Mouse (Mus musculus) lung, postnatal 36 days (tissue): ENCODE results near the gene Yju2.

Source experiments
- DNase-seq: peaks from one replicate; pipeline ENCODE4 v3.0.0; 2022; ENCODE audit warnings: mixed read lengths

The Yju2 gene

DNA sequence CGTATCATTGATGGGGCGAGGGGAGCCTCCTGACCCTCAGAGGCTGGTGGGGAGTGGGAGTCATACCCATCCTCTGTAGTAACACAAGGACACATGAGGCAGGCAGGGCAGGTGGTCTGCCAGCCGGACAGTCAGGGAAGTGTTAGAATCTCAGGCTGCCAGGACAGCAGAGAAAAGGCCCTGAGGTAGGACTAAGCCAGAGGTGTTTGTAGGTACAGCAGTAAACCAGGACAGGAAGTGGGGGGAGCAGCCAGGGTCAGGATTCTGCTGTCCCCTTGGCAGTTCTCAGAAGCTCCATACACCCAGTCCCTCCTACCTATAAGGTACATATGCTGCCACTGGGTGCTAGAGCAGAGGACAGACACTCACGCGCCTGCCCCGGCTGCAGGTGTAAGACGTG, 2.7 kb downstream of the Yju2 start:
- DNase-seq, result no peak

DNA sequence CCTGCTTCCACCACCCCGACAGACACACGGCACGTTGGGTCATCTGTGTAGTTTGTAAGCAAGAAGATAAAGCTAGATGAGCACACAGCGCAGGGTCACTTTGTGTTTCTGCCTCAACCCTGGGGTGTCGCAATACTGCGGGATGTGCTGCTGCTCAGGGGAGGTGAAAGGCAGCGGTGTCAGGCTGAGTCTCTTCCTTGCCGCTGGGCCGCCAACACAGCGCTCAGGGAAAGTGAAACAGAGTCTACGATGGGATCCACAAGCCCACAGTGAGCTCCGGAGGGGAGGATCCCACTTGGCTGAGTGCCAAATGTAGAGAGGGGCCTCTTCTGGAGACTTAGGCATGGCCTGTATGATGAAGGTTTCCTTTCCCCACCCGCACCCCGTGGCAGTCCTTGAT, 4.3 kb downstream of the Yju2 start:
- DNase-seq, result peak; percentile 32

DNA sequence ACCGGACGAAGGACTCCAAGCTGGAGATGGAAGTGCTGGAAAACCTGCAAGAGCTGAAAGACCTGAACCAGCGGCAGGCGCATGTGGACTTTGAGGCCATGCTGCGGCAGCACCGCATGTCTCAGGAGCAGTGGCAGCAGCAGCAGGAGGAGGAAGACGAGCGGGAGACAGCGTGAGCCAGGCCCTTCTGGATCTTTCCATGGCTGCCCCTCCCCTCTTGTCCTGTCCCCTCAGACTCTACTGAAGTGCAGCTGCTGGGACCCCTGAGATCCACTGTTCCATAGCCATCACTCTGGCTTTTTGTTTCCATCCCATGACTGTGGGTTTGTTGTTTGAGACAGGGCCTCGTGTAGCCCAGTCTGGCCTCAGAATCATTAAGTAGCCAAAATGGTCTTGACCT, 5.6 kb downstream of the Yju2 start:
- DNase-seq, result no peak

DNA sequence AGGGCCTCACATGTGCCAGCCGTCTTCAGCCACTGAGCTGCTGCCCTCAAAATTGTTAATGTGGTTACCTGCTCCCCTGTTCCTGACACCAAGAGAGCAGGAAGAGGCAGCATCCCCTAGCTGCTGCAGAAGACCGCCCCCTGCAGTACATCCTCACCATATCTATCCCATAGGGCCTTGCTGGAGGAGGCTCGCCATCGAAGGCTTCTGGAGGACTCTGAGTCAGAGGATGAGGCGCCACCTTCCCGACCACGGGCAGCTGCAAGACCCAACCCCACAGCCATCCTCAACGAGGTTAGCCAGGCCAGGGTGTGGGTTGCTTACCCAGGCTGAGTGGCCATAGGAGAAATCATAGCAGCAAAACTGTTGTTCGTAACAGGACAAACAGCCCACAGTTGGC, 6.1 kb downstream of the Yju2 start:
- no peak for DNase-seq

DNA sequence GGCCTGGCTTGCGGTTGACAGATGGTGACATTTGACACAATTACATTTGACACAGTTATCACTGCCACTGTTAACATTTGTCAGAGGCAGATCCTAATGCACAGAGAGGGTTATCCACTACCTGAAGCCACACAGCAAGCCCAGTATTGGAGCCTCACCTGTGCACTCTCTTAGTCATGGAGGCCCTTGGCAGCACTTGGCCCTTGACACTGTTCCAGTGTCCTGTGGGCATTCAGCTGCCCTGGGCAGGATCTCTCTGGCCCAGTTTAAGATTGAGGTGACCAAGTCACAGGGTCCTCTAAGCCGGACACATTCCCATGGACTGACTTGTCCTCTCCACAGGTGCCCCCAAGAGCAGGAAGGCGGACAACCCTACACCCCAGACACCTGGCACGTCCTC, 8.3 kb downstream of the Yju2 start:
- DNase-seq, result no peak

DNA sequence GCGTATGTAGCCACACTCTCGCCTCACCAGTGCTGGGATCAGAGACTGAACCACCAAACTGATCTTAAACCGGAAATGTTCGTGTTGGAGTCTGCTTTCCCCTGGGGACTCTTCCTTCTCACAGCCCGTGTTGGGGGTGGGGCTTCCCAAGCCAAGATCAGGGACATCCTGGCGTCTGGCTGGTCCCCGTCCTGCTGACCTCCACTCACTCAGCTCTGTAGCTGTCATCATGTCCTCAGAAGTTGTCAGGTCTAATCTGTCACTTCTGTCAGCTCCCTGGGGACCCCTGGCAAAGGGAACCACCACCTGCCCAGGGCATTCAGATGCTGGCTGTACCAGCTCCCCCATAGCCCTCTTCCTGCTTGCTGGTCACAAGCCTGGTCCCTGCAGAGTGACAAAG, 9.3 kb downstream of the Yju2 start:
- DNase-seq, result no peak

DNA sequence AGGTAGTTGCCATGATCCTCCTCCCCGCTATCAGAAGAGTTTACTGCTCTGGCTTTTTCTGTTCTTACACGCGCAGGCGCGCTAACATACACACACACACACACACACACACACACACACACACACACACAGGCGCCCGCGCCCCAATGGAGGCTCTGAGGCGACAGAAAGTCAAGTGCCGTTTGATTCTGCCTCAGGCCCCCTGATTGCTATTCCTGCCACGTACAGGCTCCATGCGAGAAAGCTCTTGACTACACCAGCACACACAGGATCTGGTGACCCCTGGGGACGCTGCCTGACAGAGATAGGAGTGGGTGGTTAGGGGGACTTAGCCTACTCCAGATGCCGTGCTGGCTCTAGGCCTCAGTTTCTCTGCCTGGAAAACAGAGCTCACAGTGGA, 10.7 kb downstream of the Yju2 start:
- DNase-seq, result no peak

DNA sequence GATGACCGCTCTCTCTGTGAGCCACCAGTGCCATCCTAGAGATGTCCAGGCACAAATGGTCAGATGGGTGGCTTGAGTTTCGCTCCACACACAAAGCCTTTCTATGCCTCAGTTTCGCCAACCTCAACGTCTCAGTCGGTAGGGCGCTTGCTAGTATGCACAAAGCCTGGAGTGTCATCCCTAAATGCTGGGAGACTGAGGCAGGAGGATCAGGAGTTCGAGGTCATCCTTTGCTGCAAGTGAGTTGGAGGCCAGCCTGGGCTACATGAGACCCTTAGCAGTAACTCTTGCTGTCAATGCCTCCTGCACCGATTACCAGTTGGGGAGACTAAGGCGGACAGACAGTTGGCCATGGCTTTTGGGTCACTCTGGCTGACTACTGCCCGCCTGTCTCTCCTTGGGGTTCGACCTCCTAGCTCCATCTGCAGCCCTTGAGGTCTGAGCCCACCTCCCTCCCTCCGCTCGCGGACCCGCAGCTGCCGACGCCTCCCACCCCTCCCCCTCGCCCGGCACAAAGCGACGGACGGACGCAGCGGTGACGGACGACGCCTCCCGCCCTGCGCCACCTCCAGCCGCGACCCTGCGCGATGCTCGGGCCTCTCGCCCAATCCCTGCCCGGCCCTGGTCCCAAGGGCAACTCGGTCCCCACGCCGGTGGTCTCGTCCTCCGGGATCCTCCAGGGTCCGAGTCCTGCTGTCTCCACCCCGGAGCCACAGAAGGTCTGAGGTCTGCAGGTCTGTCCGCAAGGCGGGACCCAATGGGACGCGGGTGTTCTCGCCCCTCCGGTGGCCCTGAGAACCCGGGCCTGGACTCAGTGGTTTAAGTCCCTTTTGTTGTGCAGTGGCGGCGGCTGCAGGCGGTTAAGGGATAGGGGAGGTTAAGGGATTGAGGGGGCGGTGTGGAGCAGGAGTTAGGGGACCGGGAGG, 11.3 kb downstream of the Yju2 start, which contains the start of gene Shd:
Shd (plus strand) TSS at position 502 of the 926 bp plus-strand sequence.
- DNase-seq, result no peak

DNA sequence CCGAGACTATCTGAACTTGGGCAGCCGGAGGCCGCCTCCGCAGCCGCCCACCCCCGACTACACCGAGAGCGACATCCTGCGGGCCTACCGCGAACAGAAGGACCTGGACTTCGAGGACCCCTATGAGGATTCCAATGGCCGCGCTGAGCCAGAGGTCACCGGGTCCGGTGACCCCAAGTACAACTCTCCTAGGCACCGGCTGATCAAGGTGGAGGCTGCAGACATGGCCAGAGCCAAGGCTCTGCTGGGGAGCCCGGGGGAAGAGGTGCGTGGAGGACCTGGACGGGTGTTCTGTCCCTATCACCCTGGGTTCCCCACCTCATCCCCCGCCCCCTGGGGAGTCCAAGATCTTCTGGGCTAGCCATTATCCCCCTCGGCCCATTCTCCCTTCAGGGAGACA, 12.6 kb downstream of the Yju2 start:
- DNase-seq, result no peak

DNA sequence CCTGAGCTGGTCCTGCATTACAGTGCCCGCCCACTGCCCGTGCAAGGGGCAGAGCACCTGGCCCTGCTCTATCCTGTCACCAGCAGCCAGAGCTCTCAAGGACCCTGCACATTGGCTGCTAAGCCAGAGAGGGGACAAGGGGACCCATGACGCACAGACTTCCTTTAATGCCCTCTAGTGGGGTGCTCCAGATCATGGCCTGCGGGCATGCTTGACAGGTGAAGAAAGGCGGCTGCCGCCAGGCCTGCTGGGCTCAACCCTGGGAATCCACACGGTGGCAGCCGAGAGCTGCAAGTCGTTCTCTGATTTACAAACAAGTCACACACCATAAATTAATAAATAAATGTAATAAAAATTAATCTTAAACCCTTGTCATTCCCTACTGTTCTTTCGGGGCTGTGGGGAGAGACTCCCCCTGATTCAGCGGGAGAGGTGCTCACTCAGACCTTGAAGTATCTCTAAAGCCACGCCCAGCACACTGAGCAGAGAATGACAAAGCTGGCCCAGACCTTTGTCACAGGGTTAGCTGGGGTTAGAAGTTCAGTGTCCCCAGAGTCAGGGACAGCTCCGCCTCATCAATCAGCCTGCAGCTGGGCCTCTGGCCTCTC, 17.5 kb downstream of the Yju2 start:
- peak; percentile 87 for DNase-seq

DNA sequence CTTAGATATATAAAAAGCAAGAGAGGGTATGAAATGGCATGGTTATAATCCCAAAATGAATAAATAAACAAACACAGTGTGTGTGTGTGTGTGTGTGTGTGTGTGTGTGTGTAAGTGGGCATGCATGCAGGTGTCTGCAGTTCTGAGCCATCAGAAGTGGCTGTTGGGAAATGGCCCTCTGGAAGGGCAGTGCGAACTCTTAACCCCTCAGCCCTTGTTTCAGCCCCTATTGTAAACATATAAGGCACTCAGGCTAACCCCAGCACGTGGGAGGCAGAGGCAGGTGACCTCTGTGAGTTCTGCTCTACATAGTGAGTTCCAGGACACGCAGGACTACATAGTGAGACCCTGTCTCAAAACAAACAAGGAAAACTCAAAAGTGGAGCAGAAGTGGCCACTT, 18.4 kb downstream of the Yju2 start:
- peak; percentile 34 for DNase-seq

DNA sequence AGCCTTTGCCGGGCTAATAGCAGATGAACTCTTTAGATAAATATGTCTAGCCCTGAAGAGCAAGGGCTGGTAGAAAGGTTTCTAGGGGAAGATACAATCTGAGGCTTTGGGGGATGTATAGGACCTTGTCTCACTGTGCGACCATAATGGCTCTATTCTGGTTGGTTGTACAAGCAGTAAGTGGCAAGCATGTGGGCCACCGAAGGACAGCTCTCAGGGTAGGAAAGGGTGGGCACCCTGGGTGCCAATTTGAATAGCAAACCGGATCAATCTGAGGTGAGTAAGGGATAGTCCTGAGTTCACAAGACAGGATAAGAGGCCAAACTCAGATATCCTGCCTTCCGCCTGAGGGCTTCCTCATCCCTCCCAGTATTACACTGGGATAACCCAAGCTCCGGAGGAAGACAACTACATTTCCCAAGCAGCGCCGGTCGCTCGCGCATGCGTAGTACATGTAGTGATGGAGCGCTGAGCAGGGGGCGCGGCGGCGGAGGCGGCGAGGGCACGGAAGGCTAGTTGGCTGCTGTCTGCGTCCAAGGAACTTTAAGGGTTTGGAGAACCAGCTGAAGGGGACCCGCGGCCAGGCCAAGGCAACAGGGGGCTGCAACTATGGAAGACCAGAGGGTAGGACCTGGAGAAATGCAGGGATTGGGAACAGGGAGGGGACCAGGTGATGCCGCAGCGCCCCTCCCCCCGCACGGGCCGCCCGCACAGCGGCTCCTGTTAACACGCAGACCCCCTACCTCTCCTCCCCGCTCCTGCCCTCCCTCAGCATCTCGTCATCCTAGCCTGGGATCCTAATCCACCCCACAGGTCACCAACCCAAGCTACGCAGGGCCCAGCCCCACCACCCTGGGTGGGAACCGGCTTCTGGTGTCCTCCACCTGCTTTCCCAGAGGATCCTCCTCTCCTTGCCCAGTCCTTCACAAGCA, 27.4 kb downstream of the Yju2 start, which contains the start of gene Fsd1:
Fsd1 (plus strand) TSS at position 480 of the 932 bp plus-strand sequence.
- no peak for DNase-seq

DNA sequence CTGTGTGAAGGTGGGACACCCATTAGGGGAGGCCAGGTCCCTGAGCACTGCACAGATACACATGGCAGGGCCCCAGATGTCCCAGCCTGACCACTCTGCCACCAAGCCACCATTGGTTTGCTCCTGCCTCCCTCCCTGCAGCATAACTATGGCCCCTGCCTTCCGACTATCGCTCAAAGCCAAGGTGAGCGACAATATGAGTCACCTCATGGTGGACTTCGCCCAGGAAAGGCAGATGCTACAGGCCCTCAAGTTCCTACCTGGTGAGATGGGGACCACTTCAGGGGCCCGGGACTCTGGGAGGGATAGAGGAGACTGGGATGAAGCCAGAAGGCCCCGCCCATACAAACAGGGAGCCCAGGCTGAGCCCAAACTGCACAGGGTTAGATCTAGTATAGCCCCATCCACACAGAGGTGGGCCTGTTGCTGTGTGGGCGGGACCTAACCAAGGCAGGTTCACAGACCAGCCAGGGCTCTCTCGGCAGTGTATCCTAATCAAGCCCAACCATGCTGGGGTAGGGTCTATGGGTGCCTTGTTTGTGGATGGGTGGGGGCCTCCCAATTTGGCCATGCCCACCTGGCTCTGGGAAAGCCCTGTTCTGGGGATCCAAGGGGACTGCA, 31.5 kb downstream of the Yju2 start:
- no peak for DNase-seq

DNA sequence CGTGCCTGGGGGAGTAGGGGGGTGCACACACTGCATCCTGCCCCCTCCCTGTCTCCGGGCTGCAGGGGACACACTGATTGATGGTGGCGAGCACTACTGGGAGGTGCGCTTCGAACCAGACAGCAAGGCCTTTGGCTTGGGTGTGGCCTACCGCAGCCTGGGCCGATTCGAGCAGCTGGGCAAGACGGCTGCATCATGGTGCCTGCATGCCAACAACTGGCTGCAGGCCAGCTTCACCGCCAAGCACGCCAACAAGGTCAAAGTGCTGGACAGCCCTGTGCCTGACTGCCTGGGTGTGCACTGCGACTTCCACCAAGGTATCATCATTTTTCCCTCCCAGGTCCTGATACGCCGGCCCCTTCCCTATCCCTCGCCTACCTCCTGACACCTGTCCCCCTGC, 37.1 kb downstream of the Yju2 start:
- DNase-seq, result no peak

DNA sequence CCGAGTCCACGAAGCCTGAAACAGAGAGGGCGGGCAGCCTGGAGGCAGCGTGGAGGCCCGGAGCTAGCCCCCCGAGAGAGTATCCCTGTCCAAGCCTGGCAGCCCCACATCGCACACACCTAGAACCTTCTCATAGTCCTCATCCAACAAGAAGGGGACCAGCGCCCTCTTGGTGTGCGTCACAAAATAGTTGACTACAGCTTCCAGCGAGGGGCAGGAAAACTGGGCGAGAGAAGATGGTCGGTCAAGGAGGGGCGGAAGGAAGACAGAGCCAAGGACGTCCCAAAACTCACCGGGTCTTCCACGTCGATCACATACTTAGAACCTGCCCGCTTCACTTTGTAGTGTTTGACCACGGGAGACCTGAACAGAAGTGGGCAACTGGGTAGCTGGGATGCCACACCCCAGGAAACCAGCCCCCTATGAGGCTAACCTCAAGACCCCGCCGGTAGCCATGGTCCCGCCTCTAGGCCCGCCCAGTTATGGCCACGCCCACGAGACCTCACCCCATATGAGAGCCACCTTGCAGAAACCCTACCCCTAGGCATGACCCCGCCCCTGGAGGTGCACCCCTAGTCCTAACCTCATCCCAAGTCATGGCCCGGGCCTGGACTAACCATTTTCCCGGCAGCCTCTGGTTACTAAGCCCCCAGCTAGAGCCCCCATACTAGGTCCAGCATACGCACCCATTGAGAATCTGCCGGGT, 41.0 kb downstream of the Yju2 start:
- DNase-seq, result no peak

DNA sequence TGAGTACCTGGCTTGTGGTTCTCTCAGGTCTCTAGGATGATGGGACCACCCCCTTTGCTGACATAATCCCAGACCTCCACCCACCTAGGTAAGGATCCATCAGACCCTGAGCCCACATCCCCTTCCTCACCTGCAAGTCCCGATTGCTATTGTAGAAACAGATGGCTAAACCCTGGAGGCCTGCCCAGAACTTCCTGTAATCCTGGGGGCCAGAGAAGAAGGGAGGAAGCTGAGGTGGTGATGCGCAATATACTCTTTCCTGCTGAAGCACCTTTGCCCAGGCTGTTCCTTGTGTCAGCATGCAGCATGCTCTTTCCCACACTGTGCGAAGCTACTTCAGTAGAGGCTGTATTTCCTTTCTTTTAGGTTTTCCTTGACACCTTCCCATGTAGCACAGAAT, 44.1 kb downstream of the Yju2 start:
- DNase-seq, result no peak

DNA sequence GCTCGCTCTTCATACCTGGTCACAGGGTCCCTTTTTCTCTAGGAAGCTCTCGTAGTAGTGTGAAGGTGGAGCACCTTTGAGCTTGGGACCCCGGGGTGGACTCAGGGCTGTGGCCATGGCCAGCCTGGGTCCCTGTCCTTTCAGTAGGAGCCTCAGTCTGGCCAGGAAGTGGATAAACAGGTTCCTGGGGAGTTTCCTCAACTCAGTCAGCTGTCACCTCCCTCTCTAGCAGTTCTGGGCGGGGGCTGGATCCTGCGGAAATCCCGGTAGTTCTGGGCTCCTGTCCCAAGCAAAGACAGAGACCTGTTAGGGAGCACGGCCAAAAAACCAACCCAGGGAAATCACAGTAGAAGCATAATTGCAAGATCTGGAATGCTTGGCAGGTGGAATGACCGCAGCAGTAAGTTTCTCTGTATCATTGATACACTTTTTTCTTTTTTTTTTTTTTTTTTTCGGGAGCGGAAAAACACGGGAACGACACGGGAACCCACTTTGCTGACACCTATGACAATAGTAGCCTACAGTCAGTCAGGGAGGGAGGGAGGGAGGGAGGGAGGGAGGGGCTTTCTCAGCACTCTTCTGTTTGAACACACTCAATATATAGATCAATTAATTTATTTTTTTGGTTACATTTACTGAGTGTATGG, 46.6 kb downstream of the Yju2 start, which contains the start of the genes Stap2 and Mpnd:
Stap2 (minus strand) TSS at position 170 of the 647 bp plus-strand sequence.
Mpnd (plus strand) TSS at position 297 of the 647 bp plus-strand sequence.
- peak; percentile 86 for DNase-seq

DNA sequence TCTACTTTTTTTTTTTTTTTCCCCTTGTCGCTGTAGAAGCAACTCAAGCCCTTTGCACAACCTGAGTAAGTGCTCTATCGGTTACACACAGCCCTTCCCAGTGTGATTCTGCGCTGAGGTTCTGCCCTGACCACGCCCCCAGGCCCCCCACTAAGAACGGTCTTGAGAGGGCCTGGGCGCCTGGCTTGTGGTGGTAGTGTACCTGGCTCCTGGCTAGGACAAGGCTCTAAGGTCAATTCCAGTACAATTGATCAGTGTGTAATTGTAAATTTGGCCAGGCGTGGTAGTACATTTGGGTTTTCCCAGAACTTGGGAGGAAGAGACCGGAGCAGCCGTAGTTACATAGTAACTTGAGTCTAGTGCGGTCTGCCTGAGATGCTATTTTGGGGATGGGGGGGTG, 48.1 kb downstream of the Yju2 start:
- DNase-seq, result no peak

DNA sequence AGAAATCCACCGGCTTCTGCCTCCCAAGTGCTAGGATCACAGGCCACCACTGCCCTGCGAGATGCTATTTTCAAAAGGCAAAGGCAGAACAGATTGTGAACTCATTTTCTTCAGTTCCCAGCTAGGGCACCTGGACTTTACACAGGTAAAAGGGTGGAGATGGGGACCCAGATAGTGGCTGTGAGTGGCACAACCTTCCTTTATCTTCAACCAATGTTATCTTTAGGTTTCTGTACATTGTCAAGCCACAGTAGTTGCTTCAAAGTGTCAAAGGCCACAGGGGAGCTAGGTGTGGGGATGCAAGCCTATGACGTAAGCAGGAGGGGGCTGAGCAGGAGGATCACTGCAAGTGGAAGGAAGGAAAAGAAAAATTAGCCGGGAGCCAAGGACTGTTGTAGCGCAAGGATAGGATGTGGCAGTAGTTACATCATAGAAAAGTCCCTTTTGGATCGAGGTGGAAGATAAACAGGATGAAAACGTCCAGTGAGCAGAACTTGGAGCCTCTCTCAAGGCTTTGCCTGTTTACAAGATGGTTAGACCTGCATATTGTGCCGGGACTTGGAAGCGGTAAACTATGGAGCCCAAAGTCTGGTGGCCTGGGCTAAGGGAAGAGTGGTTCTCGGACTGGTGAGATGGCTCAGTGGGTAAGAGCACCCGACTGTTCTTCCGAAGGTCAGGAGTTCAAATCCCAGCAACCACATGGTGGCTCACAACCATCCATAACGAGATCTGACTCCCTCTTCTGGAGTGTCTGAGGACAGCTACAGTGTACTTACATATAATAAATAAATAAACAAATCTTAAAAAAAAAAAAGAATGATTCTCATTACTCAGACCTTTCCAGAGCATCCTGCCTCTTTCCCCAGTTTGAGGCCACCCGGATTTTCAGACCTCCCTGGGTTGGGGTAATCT, 48.8 kb downstream of the Yju2 start:
- DNase-seq, result no peak
